Mouse (Mus musculus) E14TG2a.4 (cell line): Measurements from ENCODE around the gene Zp2.

Source experiments
- CTCF ChIP-seq: conservative IDR thresholded peaks from 2 replicates; pipeline ENCODE4 v1.5.1; 2014; ENCODE audit warnings: low read length
- NANOG ChIP-seq: IDR thresholded peaks from 2 replicates; pipeline ENCODE4 v1.6.1; 2014; ENCODE audit warnings: borderline replicate concordance, low read length, mixed read lengths
- POU5F1 ChIP-seq: IDR thresholded peaks from 2 replicates; pipeline ENCODE4 v1.6.1; 2014; ENCODE audit warnings: low read length, borderline replicate concordance

GRCm38 (mm10) chr7:120116976-120117375, 28.1 kb downstream of the Zp2 start:
- TF ChIP-seq CTCF (no peak), NANOG (no peak), POU5F1 (no peak)
